Mouse (Mus musculus) small intestine, adult 2 months (tissue): ENCODE results near the gene 6330403K07Rik. TPM values are rescaled to one million over a fixed set of nuclear protein-coding genes. Genes with fewer than 3 reads are reported as not detected.

ENCODE experiments used
- H3K27ac ChIP-seq: fragments of 200-500 bp; 2 replicates; pipeline ENCODE4 v1.5.1; 2012; ENCODE audit warnings: low read depth, low read length, control low read depth, inconsistent platforms; ENCODE audit not compliant: insufficient read depth
- H3K27me3 ChIP-seq: fragments of 200-500 bp; 2 replicates; pipeline ENCODE4 v1.6.1; 2012; ENCODE audit warnings: mild to moderate bottlenecking, moderate library complexity, low read length, inconsistent platforms; ENCODE audit not compliant: control insufficient read depth, insufficient read depth
- H3K36me3 ChIP-seq: fragments of 200-500 bp; 2 replicates; pipeline ENCODE4 v1.6.1; 2012; ENCODE audit warnings: mild to moderate bottlenecking, low read length, control low read depth, inconsistent platforms; ENCODE audit not compliant: control insufficient read depth, insufficient read depth
- H3K4me1 ChIP-seq: fragments of 200-500 bp; 2 replicates; pipeline ENCODE4 v1.6.1; 2012; ENCODE audit warnings: low read length, inconsistent platforms, mixed read lengths; ENCODE audit not compliant: control insufficient read depth, insufficient read depth, insufficient read length
- H3K4me3 ChIP-seq: fragments of 200-500 bp; 2 replicates; pipeline ENCODE4 v1.5.1; 2012; ENCODE audit warnings: low read depth, mild to moderate bottlenecking, control low read depth, inconsistent platforms, low read length, moderate library complexity
- CTCF ChIP-seq: fragments of 200-500 bp; IDR thresholded peaks from 2 replicates; pipeline ENCODE4 v1.5.1; 2012; ENCODE audit warnings: low read depth, mild to moderate bottlenecking, control low read depth, inconsistent platforms, low read length, moderate library complexity, mixed read lengths; ENCODE audit not compliant: insufficient replicate concordance, insufficient read length; ENCODE audit errors: extremely low read depth
- POLR2A ChIP-seq: fragments of 200-500 bp; IDR thresholded peaks from 2 replicates; pipeline ENCODE4 v1.6.1; 2012; ENCODE audit warnings: low read depth, mild to moderate bottlenecking, control low read depth, inconsistent platforms, low read length, moderate library complexity
- WGBS: fragments of 180-500 bp; shearing (Covaris S2); methylation state at CpG from one replicate; pipeline ENCODE4 v1.1.7; 2018; 5-methylcytosine and 5-hydroxymethylcytosine counted together
- polyA plus RNA-seq: library from polyadenylated mRNA; depleted of rRNA; stranded (reverse); fragments of >200 nt; gene quantifications from 2 replicates; pipeline ENCODE4 v1.2.3, GENCODE M21; 2012

6330403K07Rik gene
- polyA plus RNA-seq, 1 experiment, result 0.85 TPM

GRCm38 (mm10) chr11:71008321-71008720 is 25.0 kb downstream of the 6330403K07Rik start:
- H3K27me3 ChIP-seq, result no peaks in the 10 kb centered on the region
- no peak for TF ChIP-seq POLR2A
- TF ChIP-seq CTCF, result no peak
- H3K27ac ChIP-seq, result no peak overlapping the region
- H3K36me3 ChIP-seq, result peaks cover 41% of the 10 kb centered on the region
- WGBS, result 82% methylated on average over 3 of the region's 3 CpGs
- no peaks in the 10 kb centered on the region for H3K4me1 ChIP-seq
- no peak overlapping the region for H3K4me3 ChIP-seq

DNA sequence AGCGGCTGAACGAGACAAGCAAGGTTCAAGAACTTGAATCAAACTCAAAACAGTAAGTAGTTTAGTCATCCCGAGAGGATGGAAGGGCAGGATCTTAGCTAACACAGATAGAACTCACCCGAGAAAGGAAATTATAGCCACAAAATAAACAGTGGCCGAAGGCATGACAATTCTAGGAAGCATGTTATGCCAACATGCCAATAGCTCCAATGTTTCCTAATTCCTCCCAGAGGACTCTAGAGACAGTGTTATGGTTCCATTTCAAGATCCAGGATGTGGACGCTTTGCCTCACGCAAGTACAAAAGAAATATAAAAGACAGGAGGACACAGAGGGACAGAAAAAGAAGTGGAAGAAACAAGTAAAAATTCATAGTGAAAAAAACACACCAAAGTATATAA is 25.5 kb downstream of the 6330403K07Rik start:
- H3K27ac ChIP-seq, result no peak overlapping the region
- peaks cover 3% of the 10 kb centered on the region; the same call in 1 of the 2 replicates for H3K4me1 ChIP-seq

DNA sequence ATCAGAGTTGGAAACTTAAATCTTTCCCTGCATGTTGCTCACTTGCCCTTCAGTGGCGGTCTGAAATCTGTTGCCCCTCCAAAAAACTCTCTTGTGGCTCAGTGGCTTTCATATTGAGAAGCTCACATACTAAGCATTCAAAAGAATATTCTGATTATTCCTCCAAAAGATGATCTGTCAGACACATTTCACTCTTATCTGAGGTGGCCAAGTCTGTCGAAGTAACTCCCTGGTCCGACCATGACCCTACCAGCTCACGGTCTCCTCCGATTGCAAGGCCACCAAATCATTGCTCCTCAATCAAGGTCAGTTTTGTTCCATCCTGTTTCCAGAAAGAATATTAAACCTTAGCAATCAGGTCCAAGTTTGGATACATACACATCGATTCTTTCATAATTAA is 26.3 kb downstream of the 6330403K07Rik start:
- Histone ChIP-seq H3K36me3 (peaks cover 30% of the 10 kb centered on the region), H3K27ac (no peak overlapping the region), H3K27me3 (no peaks in the 10 kb centered on the region), H3K4me1 (peaks cover 8% of the 10 kb centered on the region; the same call in 1 of the 2 replicates), H3K4me3 (no peak overlapping the region)
- 93% methylated on average over 6 of the region's 6 CpGs for WGBS
- TF ChIP-seq POLR2A (no peak), CTCF (no peak)

More for the DNA sequence above, 25.5 kb downstream of the 6330403K07Rik start:
- H3K27me3 ChIP-seq, result no peaks in the 10 kb centered on the region
- TF ChIP-seq POLR2A (no peak), CTCF (no peak)
- H3K36me3 ChIP-seq, result peaks cover 38% of the 10 kb centered on the region
- H3K4me3 ChIP-seq, result no peak overlapping the region
- WGBS, result 75% methylated on average over 7 of the region's 7 CpGs

DNA sequence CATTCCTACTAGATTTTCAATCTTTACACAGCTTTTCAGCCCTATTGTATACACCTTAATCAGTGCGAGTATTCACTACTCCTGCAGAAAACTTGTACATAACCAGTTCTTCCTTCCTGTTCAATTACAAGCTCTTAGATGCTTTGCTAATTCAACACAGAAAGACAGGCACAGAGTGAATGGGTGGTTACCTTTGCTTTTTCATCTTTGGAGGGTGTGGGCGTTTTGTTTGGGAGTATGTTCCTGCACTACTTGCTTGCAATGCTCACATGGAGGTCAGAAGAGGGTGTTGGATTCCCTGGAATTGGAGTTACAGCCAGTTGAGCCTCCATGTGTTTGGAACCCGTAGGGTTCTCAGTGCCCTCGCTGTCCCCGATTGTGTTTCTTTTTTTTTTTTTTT is 28.3 kb downstream of the 6330403K07Rik start:
- TF ChIP-seq POLR2A (no peak), CTCF (no peak)
- no peak overlapping the region for H3K4me3 ChIP-seq

GRCm38 (mm10) chr11:71004316-71004773 is 29.0 kb downstream of the 6330403K07Rik start, which contains the start of gene Dhx33:
TSS of gene Dhx33 (minus strand) at chr11:71004437.
- H3K27me3 ChIP-seq, result no peaks in the 10 kb centered on the region
- H3K4me3 ChIP-seq, result peak within 1 kb of the TSS; percentile 97
- under 1% methylated on average over 35 of the region's 35 CpGs for WGBS
- H3K4me1 ChIP-seq, result peaks cover 8% of the 10 kb centered on the region; the same call in 1 of the 2 replicates
- TF ChIP-seq CTCF (no peak), POLR2A (peak; percentile 43)
- peaks cover 13% of the 10 kb centered on the region for H3K36me3 ChIP-seq
- H3K27ac ChIP-seq, result 0 out of 2 replicates have a peak within 1 kb of the TSS, but pooled peaks have one; percentile 23

More for the DNA sequence above, 28.3 kb downstream of the 6330403K07Rik start:
- Histone ChIP-seq H3K27me3 (no peaks in the 10 kb centered on the region), H3K36me3 (peaks cover 14% of the 10 kb centered on the region), H3K4me1 (peaks cover 8% of the 10 kb centered on the region; the same call in 1 of the 2 replicates), H3K27ac (no peak overlapping the region)
- WGBS, result 30% methylated on average over 5 of the region's 5 CpGs

GRCm38 (mm10) chr11:71003611-71004315 is 29.6 kb downstream of the 6330403K07Rik start:
- peaks cover 13% of the 10 kb centered on the region for H3K36me3 ChIP-seq
- TF ChIP-seq CTCF, result no peak
- no peak for TF ChIP-seq POLR2A
- peaks cover 8% of the 10 kb centered on the region; the same call in 1 of the 2 replicates for H3K4me1 ChIP-seq
- 0 out of 2 replicates have a peak overlapping the region, but pooled peaks have one; percentile 23 for H3K27ac ChIP-seq
- under 1% methylated on average over 49 of the region's 49 CpGs for WGBS
- no peaks in the 10 kb centered on the region for H3K27me3 ChIP-seq
- H3K4me3 ChIP-seq, result peak overlapping the region; percentile 97

- 84% methylated on average over 4 of the region's 4 CpGs for WGBS
These were observed 32.1 kb downstream of the 6330403K07Rik start for GRCm38 (mm10) chr11:71001167-71001566.

More at GRCm38 (mm10) chr11:71001167-71001566, 32.1 kb downstream of the 6330403K07Rik start:
- no peak overlapping the region for H3K27ac ChIP-seq
- H3K4me1 ChIP-seq, result peaks cover 8% of the 10 kb centered on the region; the same call in 1 of the 2 replicates
- H3K4me3 ChIP-seq, result no peak overlapping the region
- peaks cover 16% of the 10 kb centered on the region for H3K36me3 ChIP-seq
- TF ChIP-seq CTCF, result no peak
- TF ChIP-seq POLR2A, result no peak
- no peaks in the 10 kb centered on the region for H3K27me3 ChIP-seq
